Mouse (Mus musculus) kidney, adult 2 months (tissue): ENCODE results near the gene Cacng7.

Experiments
- CTCF ChIP-seq: fragments of 200-500 bp; conservative IDR thresholded peaks from 2 replicates; pipeline ENCODE4 v1.5.1; 2011; ENCODE audit warnings: low read depth, mild to moderate bottlenecking, control low read depth, low read length, moderate library complexity, mixed read lengths; ENCODE audit not compliant: insufficient read depth, insufficient read length
- POLR2A ChIP-seq: fragments of 200-500 bp; IDR thresholded peaks from one replicate; pipeline ENCODE4 v1.6.1; 2011; ENCODE audit warnings: low read depth, low read length, control low read depth

DNA sequence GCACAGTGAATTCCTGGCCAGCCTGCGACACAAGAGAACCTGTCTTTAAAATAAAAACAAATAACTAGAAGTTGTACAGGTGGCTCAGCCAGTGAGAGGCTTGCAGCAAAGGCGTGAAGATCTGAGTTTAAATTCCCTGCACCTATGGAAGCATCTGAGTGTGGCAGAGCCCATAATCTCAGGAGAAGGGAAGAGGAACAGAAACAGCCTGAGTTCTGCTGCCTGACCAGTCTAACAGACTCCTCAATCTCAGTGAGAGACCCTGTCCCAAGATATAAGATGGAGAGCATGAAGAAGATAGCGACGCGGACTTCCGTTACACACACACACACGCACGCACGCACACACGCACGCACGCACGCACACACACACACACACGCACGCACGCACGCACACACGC lies 55.0 kb downstream of the Cacng7 start:
- TF ChIP-seq CTCF: no peak
- no peak for TF ChIP-seq POLR2A
